Mouse (Mus musculus): ENCODE data around the gene Cmc1. TPM values are rescaled to one million over a fixed set of nuclear protein-coding genes. Genes with fewer than 3 reads are reported as not detected.

Cmc1 gene
- polyA plus RNA-seq, 1 experiment from 2014 or later = 50.8 TPM

Other genes with a start within 250 kb of the Cmc1 start
- 80.0 and 82.4 TPM in 2 replicates for gene Azi2, start 109.7 kb downstream of the Cmc1 start, polyA plus RNA-seq (2015; fragmentation: Nextera tagmentation; extraction: Ambion mirVana)

Measured in stomach, embryonic 15.5 days (tissue).